Mouse (Mus musculus) midbrain, embryonic 12.5 days (tissue): ENCODE data around the gene Tspan18. TPM values are rescaled to one million over a fixed set of nuclear protein-coding genes. Genes with fewer than 3 reads are reported as not detected.

Source experiments
- ATAC-seq: fragments of 200-750 bp; cut with Nextera tagmentation; 2 replicates; pipeline ENCODE4 v1.8.0; 2017; ENCODE audit warnings: low read depth, moderate TSS enrichment, moderate library complexity; ENCODE audit not compliant: low FRiP score
- H3K27ac ChIP-seq: fragments of 300-500 bp; sonication (generic); replicated peaks from 2 replicates; pipeline ENCODE4 v1.5.1; 2016; ENCODE audit warnings: mild to moderate bottlenecking
- H3K27me3 ChIP-seq: fragments of 300-500 bp; sonication (generic); 2 replicates; pipeline ENCODE4 v1.6.1; 2016; ENCODE audit warnings: mild to moderate bottlenecking
- H3K36me3 ChIP-seq: fragments of 300-500 bp; sonication (generic); 2 replicates; pipeline ENCODE4 v1.6.1; 2016
- H3K4me1 ChIP-seq: fragments of 300-500 bp; sonication (generic); 2 replicates; pipeline ENCODE4 v1.6.1; 2016
- H3K4me2 ChIP-seq: fragments of 300-500 bp; sonication (generic); replicated peaks from 2 replicates; pipeline ENCODE4 v1.6.1; 2016; ENCODE audit warnings: mild to moderate bottlenecking, moderate library complexity
- H3K4me3 ChIP-seq: fragments of 300-500 bp; sonication (generic); 2 replicates; pipeline ENCODE4 v1.5.1; 2016; ENCODE audit warnings: mild to moderate bottlenecking
- H3K9ac ChIP-seq: fragments of 300-500 bp; sonication (generic); replicated peaks from 2 replicates; pipeline ENCODE4 v1.6.1; 2016; ENCODE audit warnings: mild to moderate bottlenecking, moderate library complexity
- H3K9me3 ChIP-seq: fragments of 300-500 bp; sonication (generic); 2 replicates; pipeline ENCODE4 v1.6.1; 2016; ENCODE audit warnings: mild to moderate bottlenecking
- WGBS: fragments of 180-500 bp; shearing (Covaris S2); methylation state at CpG from one replicate; pipeline ENCODE4 v1.1.7; 2016; 5-methylcytosine and 5-hydroxymethylcytosine counted together
- polyA plus RNA-seq: library from polyadenylated mRNA; unstranded; fragments of >200 nt; fragmentation: Nextera tagmentation; extraction: Ambion mirVana; gene quantifications from 2 replicates; pipeline ENCODE4 v1.2.1, GENCODE M21; 2016

Tspan18 gene
- polyA plus RNA-seq, 1 experiment from 2014 or later: 24.6 TPM

- Histone ChIP-seq H3K9ac (no peak overlapping the region), H3K27ac (no peak overlapping the region), H3K4me3 (no peak overlapping the region), H3K9me3 (no peaks in the 10 kb centered on the region), H3K27me3 (peaks cover 13% of the 10 kb centered on the region), H3K4me1 (peaks cover 16% of the 10 kb centered on the region), H3K36me3 (peaks cover 21% of the 10 kb centered on the region), H3K4me2 (no peak overlapping the region)
- no peak for ATAC-seq
- 52% methylated on average over 5 of the region's 5 CpGs for WGBS
Observed at GRCm38 (mm10) chr2:93220447-93220846, 113.9 kb downstream of the Tspan18 start.

GRCm38 (mm10) chr2:93219576-93219975, 114.7 kb downstream of the Tspan18 start:
- no peak for ATAC-seq

GRCm38 (mm10) chr2:93218353-93218990, 115.8 kb downstream of the Tspan18 start:
- Histone ChIP-seq H3K27ac (no peak overlapping the region), H3K4me2 (no peak overlapping the region), H3K27me3 (peaks cover 13% of the 10 kb centered on the region), H3K9ac (no peak overlapping the region), H3K4me3 (no peak overlapping the region), H3K4me1 (peaks cover 16% of the 10 kb centered on the region), H3K36me3 (peaks cover 24% of the 10 kb centered on the region), H3K9me3 (no peaks in the 10 kb centered on the region)
- WGBS: 81% methylated on average over 7 of the region's 7 CpGs
- no peak for ATAC-seq

More at GRCm38 (mm10) chr2:93219576-93219975, 114.7 kb downstream of the Tspan18 start:
- WGBS: 94% methylated on average over 3 of the region's 3 CpGs
- Histone ChIP-seq H3K27me3 (peaks cover 13% of the 10 kb centered on the region), H3K9ac (no peak overlapping the region), H3K27ac (no peak overlapping the region), H3K4me3 (no peak overlapping the region), H3K4me2 (no peak overlapping the region), H3K9me3 (no peaks in the 10 kb centered on the region), H3K36me3 (peaks cover 21% of the 10 kb centered on the region), H3K4me1 (peaks cover 16% of the 10 kb centered on the region)

- H3K4me3 ChIP-seq: no peak overlapping the region
- no peak overlapping the region for H3K4me2 ChIP-seq
- peaks cover 13% of the 10 kb centered on the region for H3K27me3 ChIP-seq
- H3K9ac ChIP-seq: no peak overlapping the region
- H3K27ac ChIP-seq: peak overlapping the region; percentile 25
- peaks cover 18% of the 10 kb centered on the region for H3K36me3 ChIP-seq
- WGBS: 14% methylated on average over 7 of the region's 7 CpGs
- H3K9me3 ChIP-seq: no peaks in the 10 kb centered on the region
- peaks cover 16% of the 10 kb centered on the region for H3K4me1 ChIP-seq
- peak; percentile 67 for ATAC-seq
Observed at GRCm38 (mm10) chr2:93217015-93217414, 117.3 kb downstream of the Tspan18 start.

GRCm38 (mm10) chr2:93215790-93216189, 118.5 kb downstream of the Tspan18 start:
- no peak overlapping the region for H3K4me3 ChIP-seq
- H3K9me3 ChIP-seq: no peaks in the 10 kb centered on the region
- H3K36me3 ChIP-seq: peaks cover 19% of the 10 kb centered on the region
- H3K27me3 ChIP-seq: peaks cover 13% of the 10 kb centered on the region
- no peak overlapping the region for H3K4me2 ChIP-seq
- no peak overlapping the region for H3K27ac ChIP-seq
- ATAC-seq: no peak
- no peak overlapping the region for H3K9ac ChIP-seq
- H3K4me1 ChIP-seq: peaks cover 16% of the 10 kb centered on the region
- WGBS: 80% methylated on average over 10 of the region's 10 CpGs

- Histone ChIP-seq H3K9me3 (no peaks in the 10 kb centered on the region), H3K4me1 (peaks cover 16% of the 10 kb centered on the region), H3K4me2 (no peak overlapping the region), H3K27me3 (peaks cover 13% of the 10 kb centered on the region), H3K36me3 (peaks cover 26% of the 10 kb centered on the region), H3K4me3 (no peak overlapping the region), H3K9ac (no peak overlapping the region), H3K27ac (0 out of 2 replicates have a peak overlapping the region, but pooled peaks have one; percentile 20)
- ATAC-seq: no peak
- WGBS: 71% methylated on average over 1 of the region's 1 CpGs
Observed at GRCm38 (mm10) chr2:93214192-93214591, 120.1 kb downstream of the Tspan18 start.

GRCm38 (mm10) chr2:93212865-93213264, 121.4 kb downstream of the Tspan18 start:
- 91% methylated on average over 2 of the region's 2 CpGs for WGBS
- no peak for ATAC-seq
- Histone ChIP-seq H3K36me3 (peaks cover 26% of the 10 kb centered on the region), H3K4me3 (no peak overlapping the region), H3K9ac (no peak overlapping the region), H3K9me3 (no peaks in the 10 kb centered on the region), H3K4me2 (no peak overlapping the region), H3K4me1 (peaks cover 9% of the 10 kb centered on the region), H3K27me3 (peaks cover 8% of the 10 kb centered on the region), H3K27ac (no peak overlapping the region)

- Histone ChIP-seq H3K4me1 (peaks cover 4% of the 10 kb centered on the region), H3K27me3 (peaks cover 8% of the 10 kb centered on the region), H3K36me3 (peaks cover 26% of the 10 kb centered on the region), H3K4me2 (no peak overlapping the region), H3K27ac (no peak overlapping the region), H3K9me3 (no peaks in the 10 kb centered on the region), H3K4me3 (no peak overlapping the region), H3K9ac (no peak overlapping the region)
- ATAC-seq: no peak
- 78% methylated on average over 2 of the region's 2 CpGs for WGBS
Observed at GRCm38 (mm10) chr2:93212386-93212785, 121.9 kb downstream of the Tspan18 start.

- H3K4me3 ChIP-seq: no peak overlapping the region
- no peaks in the 10 kb centered on the region for H3K9me3 ChIP-seq
- no peak for ATAC-seq
- 86% methylated on average over 1 of the region's 1 CpGs for whole genome bisulfite sequencing
- H3K9ac ChIP-seq: no peak overlapping the region
- H3K27ac ChIP-seq: no peak overlapping the region
- no peaks in the 10 kb centered on the region for H3K27me3 ChIP-seq
- peaks cover 58% of the 10 kb centered on the region for H3K36me3 ChIP-seq
- H3K4me2 ChIP-seq: no peak overlapping the region
- H3K4me1 ChIP-seq: peaks cover 5% of the 10 kb centered on the region; the same call in 1 of the 2 replicates
Observed at GRCm38 (mm10) chr2:93206126-93206525, 128.2 kb downstream of the Tspan18 start.

- no peak overlapping the region for H3K9ac ChIP-seq
- H3K4me1 ChIP-seq: peaks cover 8% of the 10 kb centered on the region
- no peak overlapping the region for H3K4me2 ChIP-seq
- H3K27me3 ChIP-seq: no peaks in the 10 kb centered on the region
- WGBS: 86% methylated on average over 6 of the region's 6 CpGs
- H3K9me3 ChIP-seq: no peaks in the 10 kb centered on the region
- no peak overlapping the region for H3K4me3 ChIP-seq
- no peak for ATAC-seq
- peak overlapping the region; percentile 46; the same call in 1 of the 2 replicates for H3K27ac ChIP-seq
- H3K36me3 ChIP-seq: peaks cover 60% of the 10 kb centered on the region
Observed at GRCm38 (mm10) chr2:93204571-93204970, 129.7 kb downstream of the Tspan18 start.

- no peak overlapping the region; the same call in 1 of the 2 replicates for H3K9ac ChIP-seq
- peak; percentile 28 for ATAC-seq
- peaks cover 64% of the 10 kb centered on the region for H3K36me3 ChIP-seq
- H3K4me1 ChIP-seq: peaks cover 13% of the 10 kb centered on the region
- H3K27ac ChIP-seq: peak overlapping the region; percentile 46
- no peaks in the 10 kb centered on the region for H3K9me3 ChIP-seq
- H3K27me3 ChIP-seq: no peaks in the 10 kb centered on the region
- no peak overlapping the region for H3K4me2 ChIP-seq
- H3K4me3 ChIP-seq: no peak overlapping the region
- 15% methylated on average over 10 of the region's 10 CpGs for WGBS
Observed at GRCm38 (mm10) chr2:93203682-93204081, 130.6 kb downstream of the Tspan18 start.

- 63% methylated on average over 1 of the region's 1 CpGs for WGBS
- Histone ChIP-seq H3K27me3 (no peaks in the 10 kb centered on the region), H3K36me3 (peaks cover 70% of the 10 kb centered on the region), H3K4me3 (no peak overlapping the region), H3K4me1 (peaks cover 13% of the 10 kb centered on the region), H3K9ac (no peak overlapping the region), H3K27ac (peak overlapping the region; percentile 46), H3K9me3 (no peaks in the 10 kb centered on the region), H3K4me2 (no peak overlapping the region)
- ATAC-seq: no peak
Observed at GRCm38 (mm10) chr2:93202782-93203181, 131.5 kb downstream of the Tspan18 start.
